Mouse (Mus musculus): ENCODE measurements at regions not wholly inside any gene's neighbourhood (a gene's known extent, or its start where the extent isn't known, plus 50 kb on each side); places are given as distances from the start of the nearest gene placed in this dataset.

- H3K9me3 ChIP-seq (replicated peaks; ENCODE audit: control insufficient read depth, low read length): no peaks in the 10 kb centered on the region
- no peak overlapping the region for H3K27ac ChIP-seq (replicated peaks; ENCODE audit: low read depth, low read length)
- DNase-seq (ENCODE audit: low spot score) (no peak), ATAC-seq (replicated peaks; ENCODE audit: insufficient number of reproducible peaks, low FRiP score, low TSS enrichment, low read depth) (no peak)
- H3K4me1 ChIP-seq (ENCODE audit: control insufficient read depth, insufficient read depth, low read length): no peaks in the 10 kb centered on the region
- no peak overlapping the region for H3K4me3 ChIP-seq (ENCODE audit: low read depth, low read length)
- no peaks in the 10 kb centered on the region for H3K27me3 ChIP-seq (ENCODE audit: control insufficient read depth, insufficient read depth, low read length)
- H3K4me2 ChIP-seq (ENCODE audit: low read depth, low read length): no peak overlapping the region
- H3K9ac ChIP-seq (replicated peaks; ENCODE audit: low read length): no peak overlapping the region
- WGBS: 30% methylated on average over 5 of the region's 5 CpGs
- no peaks in the 10 kb centered on the region for H3K36me3 ChIP-seq (replicated peaks; ENCODE audit: control insufficient read depth, insufficient read depth, low read depth, low read length)
Measured at GRCm38 (mm10) chr2:113900496-113900895, 52.0 kb upstream of the Arhgap11a start.

GRCm38 (mm10) chr2:113898747-113899146 is 50.3 kb upstream of the Arhgap11a start:
- H3K4me3 ChIP-seq (ENCODE audit: low read depth, low read length): no peak overlapping the region
- WGBS: 79% methylated on average over 6 of the region's 6 CpGs
- no peak for ATAC-seq (replicated peaks; ENCODE audit: insufficient number of reproducible peaks, low FRiP score, low TSS enrichment, low read depth)

More at GRCm38 (mm10) chr2:113898747-113899146, 50.3 kb upstream of the Arhgap11a start:
- no peaks in the 10 kb centered on the region for H3K4me1 ChIP-seq (ENCODE audit: control insufficient read depth, insufficient read depth, low read length)
- DNase-seq (ENCODE audit: low spot score): no peak
- no peaks in the 10 kb centered on the region for H3K27me3 ChIP-seq (ENCODE audit: control insufficient read depth, insufficient read depth, low read length)
- no peaks in the 10 kb centered on the region for H3K36me3 ChIP-seq (replicated peaks; ENCODE audit: control insufficient read depth, insufficient read depth, low read depth, low read length)
- no peak overlapping the region for H3K27ac ChIP-seq (replicated peaks; ENCODE audit: low read depth, low read length)
- H3K9ac ChIP-seq (replicated peaks; ENCODE audit: low read length): no peak overlapping the region
- no peak overlapping the region for H3K4me2 ChIP-seq (ENCODE audit: low read depth, low read length)
- H3K9me3 ChIP-seq (replicated peaks; ENCODE audit: control insufficient read depth, low read length): no peaks in the 10 kb centered on the region
